Mouse (Mus musculus): ENCODE data around the gene Btbd18.
"Not testable (repeated sequence)": the region's sequence is repeated elsewhere in the genome, so short reads cannot be mapped to it uniquely, and the experiment has no call there.

The Btbd18 gene

DNA sequence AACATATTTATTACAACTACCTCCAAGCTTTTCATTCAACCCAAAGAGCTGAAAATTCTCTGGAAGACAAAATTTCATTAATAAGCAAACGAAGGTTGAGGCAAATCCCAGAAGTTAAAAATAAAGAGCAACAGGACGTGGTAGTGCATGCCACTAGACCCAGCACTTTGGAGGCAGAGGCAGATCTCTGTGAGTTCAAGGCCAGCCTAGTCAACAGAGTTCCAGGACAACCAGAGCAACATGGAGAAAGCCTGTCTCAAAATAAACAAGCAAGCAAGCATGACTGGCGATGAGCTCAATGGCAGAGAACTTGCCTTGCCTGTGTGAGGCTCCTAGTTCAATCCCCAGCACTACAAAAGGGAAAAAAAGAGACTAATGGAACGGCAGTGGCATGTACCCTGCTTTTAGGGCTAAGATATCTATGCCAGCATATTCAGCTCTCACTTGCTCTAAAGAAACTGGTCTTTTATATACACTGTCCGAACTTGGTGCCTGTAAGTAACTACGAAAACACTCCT is 11.8 kb upstream of the Btbd18 start:
- no peak for DNase-seq (ENCODE audit: low spot score)

DNA sequence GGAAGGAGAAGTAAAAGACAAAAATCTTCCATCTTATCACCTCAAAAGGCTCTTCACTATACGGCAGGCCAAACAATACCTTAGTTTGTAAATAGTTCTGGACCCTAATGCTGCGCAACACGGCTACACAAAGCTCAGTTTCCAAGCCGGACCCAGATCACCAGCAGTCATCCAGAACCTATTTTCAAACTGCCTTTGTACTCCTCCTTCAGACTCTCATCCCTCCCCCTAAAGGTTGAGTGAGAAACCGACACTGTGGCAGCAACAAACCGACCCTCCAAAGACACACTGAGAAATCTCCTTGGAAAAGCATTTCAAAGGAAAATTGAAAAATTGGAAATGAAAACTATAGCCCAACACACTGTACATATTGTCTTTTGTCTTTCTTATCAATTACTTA is 10.5 kb upstream of the Btbd18 start:
- DNase-seq (ENCODE audit: low spot score): no peak

DNA sequence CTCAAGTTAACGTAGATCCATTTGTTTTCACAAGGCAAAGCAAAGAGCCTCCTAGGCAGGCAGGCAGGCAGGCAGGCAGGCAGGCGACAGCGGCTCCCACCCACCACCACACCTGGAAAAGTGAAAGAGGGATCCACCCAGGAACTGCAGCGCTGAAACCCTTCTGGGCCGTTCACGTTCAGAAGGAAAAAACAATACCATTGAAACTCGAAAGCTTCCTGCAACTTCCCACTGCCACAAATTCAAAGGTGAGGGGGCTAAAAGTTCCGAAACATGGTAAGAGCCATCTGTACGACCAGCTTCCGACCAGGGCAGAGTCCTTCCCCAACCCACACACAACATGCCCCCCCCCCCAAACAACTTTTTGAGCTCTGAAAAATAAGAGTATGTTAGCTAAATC is 9.2 kb upstream of the Btbd18 start:
- no peak for DNase-seq (ENCODE audit: low spot score)

GRCm38 (mm10) chr2:84650464-84651195 is 8.2 kb upstream of the Btbd18 start, which contains the start of gene Ctnnd1:
Gene Ctnnd1 (minus strand): TSS chr2:84650765.
- peak; percentile 80 for DNase-seq (ENCODE audit: low spot score)

- DNase-seq (ENCODE audit: low spot score): no peak
Observed at GRCm38 (mm10) chr2:84653354-84653753, 5.5 kb upstream of the Btbd18 start.

DNA sequence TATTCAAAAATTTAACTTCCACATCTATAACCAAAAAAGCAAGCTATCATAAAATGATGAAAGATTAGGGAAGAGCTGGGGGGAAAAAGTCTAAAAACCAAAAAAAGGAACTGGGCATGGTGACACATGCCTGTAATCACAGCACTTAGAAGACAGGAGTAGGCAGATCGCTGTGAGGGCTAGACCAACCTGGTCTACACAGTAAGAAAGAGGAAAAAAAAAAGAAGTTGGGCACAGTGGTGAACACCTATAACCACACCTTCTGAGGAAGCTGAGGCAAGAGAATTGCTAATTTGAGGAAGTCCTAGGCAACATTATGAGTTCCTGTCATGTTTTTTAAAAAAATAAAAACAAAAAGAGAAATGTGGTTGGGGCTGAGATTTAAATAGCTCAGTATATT is 3.0 kb upstream of the Btbd18 start:
- DNase-seq (ENCODE audit: low spot score): no peak

- DNase-seq (ENCODE audit: low spot score): no peak
Observed at GRCm38 (mm10) chr2:84660253-84660652, 1.4 kb downstream of the Btbd18 start.

- peak; percentile 72 for DNase-seq (ENCODE audit: low spot score)
Observed at GRCm38 (mm10) chr2:84662866-84663265, 4.0 kb downstream of the Btbd18 start.

- DNase-seq (ENCODE audit: low spot score): no peak
Observed at GRCm38 (mm10) chr2:84666081-84666480, 7.2 kb downstream of the Btbd18 start.

GRCm38 (mm10) chr2:84669828-84670568 is 11.1 kb downstream of the Btbd18 start:
- no peak for DNase-seq (ENCODE audit: low spot score)

- DNase-seq (ENCODE audit: low spot score): peak; percentile 88
Observed at GRCm38 (mm10) chr2:84670569-84670933, 11.7 kb downstream of the Btbd18 start, which contains the start of gene Selenoh. Gene Selenoh (minus strand): TSS chr2:84670770.

GRCm38 (mm10) chr2:84671535-84671934 is 12.7 kb downstream of the Btbd18 start:
- DNase-seq (ENCODE audit: low spot score): not testable (repeated sequence)

GRCm38 (mm10) chr2:84677270-84677967 is 18.5 kb downstream of the Btbd18 start:
- no peak for DNase-seq (ENCODE audit: low spot score)

DNA sequence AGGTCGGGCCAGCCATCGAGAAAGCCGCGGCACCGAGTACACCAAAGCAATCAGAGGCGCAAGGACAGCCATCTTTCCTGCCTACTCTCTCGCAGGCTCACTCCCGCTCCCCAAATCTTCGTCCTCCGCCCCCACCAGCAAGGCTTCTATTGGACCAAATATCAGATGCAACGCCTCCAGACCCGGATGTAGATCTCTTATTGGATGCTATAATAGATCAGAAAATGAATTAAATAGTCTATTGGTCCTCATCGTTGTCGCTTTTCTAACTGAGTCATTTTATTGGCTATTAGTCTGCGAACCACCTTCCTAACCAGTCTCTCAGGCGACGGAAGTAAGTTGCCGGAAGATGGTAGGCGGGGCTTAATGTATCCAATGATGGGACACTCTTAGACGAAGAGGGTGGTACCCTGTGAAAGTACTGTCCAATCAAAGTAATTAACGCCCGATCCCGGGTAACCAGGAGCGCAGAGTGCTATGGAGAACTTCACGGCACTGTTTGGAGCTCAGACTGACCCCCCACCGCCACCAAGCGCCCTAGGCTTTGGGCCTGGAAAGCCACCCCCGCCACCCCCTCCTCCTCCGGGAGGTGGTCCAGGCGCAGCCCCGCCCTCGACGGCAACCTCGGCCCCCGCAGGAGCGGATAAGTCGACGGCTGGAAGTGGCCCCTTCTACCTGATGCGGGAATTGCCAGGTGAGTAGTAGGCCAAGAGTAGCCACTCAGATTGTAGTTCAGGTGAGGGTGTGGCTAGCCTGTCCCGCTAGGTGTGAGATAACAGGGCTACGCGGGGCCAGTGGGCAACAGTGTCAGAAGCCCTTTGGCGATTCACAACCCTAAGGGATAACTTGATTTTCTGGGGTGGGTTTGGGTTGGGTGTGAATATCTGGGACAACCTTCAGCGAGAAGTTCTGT is 19.3 kb downstream of the Btbd18 start, which contains the start of the genes Gm28635 and Med19:
Gm28635 (minus strand) TSS at position 74 of the 913 bp plus-strand sequence.
Med19 (plus strand) TSS at position 435 of the 913 bp plus-strand sequence.
- peak; percentile 85 for DNase-seq (ENCODE audit: low spot score)

- DNase-seq (ENCODE audit: low spot score): peak; percentile 68
Observed at GRCm38 (mm10) chr2:84679016-84679415, 20.1 kb downstream of the Btbd18 start, which contains the start of gene Tmx2. Gene Tmx2 (minus strand): TSS chr2:84679140.

DNA sequence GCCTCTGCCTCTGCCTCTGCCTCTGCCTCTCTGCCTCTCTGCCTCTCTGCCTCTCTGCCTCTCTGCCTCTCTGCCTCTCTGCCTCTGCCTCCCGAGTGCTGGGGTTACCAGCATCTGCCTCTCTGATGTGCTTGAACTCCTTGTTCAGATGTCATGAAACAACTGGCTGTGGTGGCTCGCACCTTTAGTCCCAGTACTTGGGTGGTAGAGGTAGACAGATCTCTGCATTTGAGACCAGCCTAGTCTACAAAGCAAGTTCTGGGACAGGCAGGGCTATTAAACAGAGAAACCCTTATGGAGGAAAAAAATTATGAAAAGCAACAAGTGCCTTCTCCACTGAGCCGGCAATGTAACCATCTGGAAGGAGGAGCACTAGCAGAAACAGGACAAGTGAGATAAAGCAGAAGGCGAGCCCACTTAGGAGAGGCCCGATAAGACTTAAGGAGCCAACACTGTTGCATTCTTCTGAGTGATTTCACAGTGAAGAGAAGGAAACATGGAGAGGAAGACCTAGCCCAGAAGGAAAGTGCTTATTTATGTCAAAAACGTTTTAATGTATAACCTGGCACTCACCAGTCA is 23.8 kb downstream of the Btbd18 start:
- no peak for DNase-seq (ENCODE audit: low spot score)

DNA sequence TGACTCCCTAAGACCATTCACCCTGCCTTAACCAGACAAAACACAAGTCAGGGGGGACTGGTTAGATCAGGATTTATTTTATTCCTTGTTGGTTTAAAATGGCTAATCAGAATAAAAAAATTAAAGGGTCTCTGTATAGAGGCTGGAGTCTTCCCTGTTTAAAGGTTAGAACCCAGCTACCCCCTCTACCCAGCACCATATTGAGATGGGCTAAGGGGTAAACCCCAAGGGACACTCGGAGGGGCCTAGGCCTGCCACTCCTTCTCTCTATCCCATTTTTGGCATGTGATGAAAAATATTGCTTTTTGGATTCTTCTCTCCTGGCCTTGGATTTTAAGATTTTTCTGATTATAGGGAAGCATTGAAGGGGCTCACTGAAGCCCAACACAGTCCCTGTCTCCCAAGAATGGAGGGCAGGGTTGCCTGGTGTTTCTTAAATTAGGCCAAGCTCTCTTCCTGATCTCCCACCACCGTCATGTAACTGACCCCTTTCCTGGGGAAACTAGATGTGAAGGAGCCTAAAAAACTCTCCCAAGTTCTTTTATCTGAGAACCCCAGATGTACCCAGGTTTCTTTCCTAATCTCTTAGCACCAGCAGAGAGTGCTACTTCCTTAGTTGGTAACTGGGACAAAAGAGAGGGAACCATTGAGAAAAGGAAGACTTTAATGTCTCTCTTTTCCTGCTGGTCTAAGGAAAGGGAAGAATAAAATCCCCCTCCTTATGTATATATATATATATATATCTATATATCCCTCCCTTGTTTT is 29.4 kb downstream of the Btbd18 start:
- DNase-seq (ENCODE audit: low spot score): no peak

GRCm38 (mm10) chr2:84690050-84690449 is 31.2 kb downstream of the Btbd18 start:
- no peak for DNase-seq (ENCODE audit: low spot score)

DNA sequence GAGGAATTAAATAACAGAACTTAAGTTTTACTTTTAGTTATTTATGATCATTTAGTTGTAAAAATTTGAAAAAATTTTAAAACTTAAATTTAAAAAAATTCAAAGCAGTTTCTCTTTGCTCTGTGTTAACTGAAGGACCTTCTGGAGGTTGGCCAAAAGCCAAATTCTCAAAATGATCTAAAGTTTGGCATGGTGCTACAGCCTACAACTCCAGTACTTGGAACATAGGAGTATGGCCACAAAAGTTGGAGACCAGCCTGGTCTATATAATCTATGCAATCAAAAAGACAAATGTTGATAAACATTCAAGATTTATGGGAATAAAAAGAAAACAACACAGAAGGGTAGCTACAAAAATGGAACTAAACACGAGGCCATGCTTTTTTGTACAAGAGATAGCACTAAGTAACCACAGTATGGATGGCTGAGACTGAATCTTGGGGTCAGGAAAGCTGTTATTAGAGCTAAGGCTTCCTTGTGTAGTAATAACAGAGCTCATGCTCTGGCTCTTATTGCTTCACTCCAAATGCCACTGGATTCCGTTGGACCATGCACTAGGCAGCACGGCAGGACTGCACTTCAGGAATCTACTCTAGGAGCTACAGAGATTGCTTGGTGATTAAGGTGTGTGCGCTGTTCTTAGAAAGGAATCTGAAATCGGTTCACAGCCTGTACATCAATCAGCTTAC is 36.3 kb downstream of the Btbd18 start:
- DNase-seq (ENCODE audit: low spot score): no peak

Data from testis, postnatal 10 days (tissue).